Mouse (Mus musculus) liver, embryonic 12.5 days (tissue): ENCODE results near the gene Spp2. TPM values are rescaled to one million over a fixed set of nuclear protein-coding genes. Genes with fewer than 3 reads are reported as not detected.

Experiments
- ATAC-seq: fragments of 200-750 bp; cut with Nextera tagmentation; 2 replicates; pipeline ENCODE4 v1.8.0; 2017; ENCODE audit warnings: moderate number of reproducible peaks, mild to moderate bottlenecking, moderate library complexity
- H3K27ac ChIP-seq: fragments of 300-500 bp; sonication (generic); 2 replicates; pipeline ENCODE4 v1.5.1; 2016; ENCODE audit warnings: mild to moderate bottlenecking
- H3K27me3 ChIP-seq: fragments of 300-500 bp; sonication (generic); replicated peaks from 2 replicates; pipeline ENCODE4 v1.6.1; 2016; ENCODE audit warnings: mild to moderate bottlenecking, moderate library complexity
- H3K36me3 ChIP-seq: fragments of 300-500 bp; sonication (generic); 2 replicates; pipeline ENCODE4 v1.6.1; 2016; ENCODE audit warnings: mild to moderate bottlenecking, moderate library complexity
- H3K4me1 ChIP-seq: fragments of 300-500 bp; sonication (generic); 2 replicates; pipeline ENCODE4 v1.6.1; 2016
- H3K4me2 ChIP-seq: fragments of 300-500 bp; sonication (generic); 2 replicates; pipeline ENCODE4 v1.6.1; 2016; ENCODE audit warnings: mild to moderate bottlenecking, moderate library complexity
- H3K4me3 ChIP-seq: fragments of 300-500 bp; sonication (generic); 2 replicates; pipeline ENCODE4 v1.5.1; 2016; ENCODE audit warnings: mild to moderate bottlenecking, moderate library complexity
- H3K9ac ChIP-seq: fragments of 300-500 bp; sonication (generic); 2 replicates; pipeline ENCODE4 v1.6.1; 2016; ENCODE audit warnings: mild to moderate bottlenecking, moderate library complexity
- H3K9me3 ChIP-seq: fragments of 300-500 bp; sonication (generic); replicated peaks from 2 replicates; pipeline ENCODE4 v1.6.1; 2016; ENCODE audit warnings: mild to moderate bottlenecking, moderate library complexity
- WGBS: fragments of 180-500 bp; shearing (Covaris S2); methylation state at CpG from one replicate; pipeline ENCODE4 v1.1.7; 2016; ENCODE audit not compliant: insufficient replicate concordance; 5-methylcytosine and 5-hydroxymethylcytosine counted together
- polyA plus RNA-seq: library from polyadenylated mRNA; unstranded; fragments of >200 nt; fragmentation: Nextera tagmentation; extraction: Ambion mirVana; gene quantifications from 2 replicates; pipeline ENCODE4 v1.2.1, GENCODE M21; 2016

Spp2 gene
- polyA plus RNA-seq, 1 experiment from 2014 or later, result 113 TPM

- H3K36me3 ChIP-seq, result no peaks in the 10 kb centered on the region
- no peaks in the 10 kb centered on the region for H3K9me3 ChIP-seq
- ATAC-seq, result no peak
- H3K4me1 ChIP-seq, result no peaks in the 10 kb centered on the region
- no peak overlapping the region for H3K4me3 ChIP-seq
- no peak overlapping the region for H3K4me2 ChIP-seq
- 59% methylated on average over 5 of the region's 5 CpGs for WGBS
- H3K9ac ChIP-seq, result no peak overlapping the region
- H3K27ac ChIP-seq, result no peak overlapping the region
- H3K27me3 ChIP-seq, result 0 out of 2 replicates have a peak, but pooled peaks cover 6% of the 10 kb centered on the region
Measured at GRCm38 (mm10) chr1:88459655-88460054, 52.9 kb downstream of the Spp2 start.

- Histone ChIP-seq H3K36me3 (no peaks in the 10 kb centered on the region), H3K9ac (no peak overlapping the region), H3K27ac (no peak overlapping the region), H3K27me3 (0 out of 2 replicates have a peak, but pooled peaks cover 3% of the 10 kb centered on the region), H3K9me3 (no peaks in the 10 kb centered on the region), H3K4me1 (no peaks in the 10 kb centered on the region), H3K4me2 (no peak overlapping the region), H3K4me3 (no peak overlapping the region)
- ATAC-seq, result no peak
- 36% methylated on average over 1 of the region's 1 CpGs for WGBS
Measured at GRCm38 (mm10) chr1:88461096-88461495, 54.3 kb downstream of the Spp2 start.

DNA sequence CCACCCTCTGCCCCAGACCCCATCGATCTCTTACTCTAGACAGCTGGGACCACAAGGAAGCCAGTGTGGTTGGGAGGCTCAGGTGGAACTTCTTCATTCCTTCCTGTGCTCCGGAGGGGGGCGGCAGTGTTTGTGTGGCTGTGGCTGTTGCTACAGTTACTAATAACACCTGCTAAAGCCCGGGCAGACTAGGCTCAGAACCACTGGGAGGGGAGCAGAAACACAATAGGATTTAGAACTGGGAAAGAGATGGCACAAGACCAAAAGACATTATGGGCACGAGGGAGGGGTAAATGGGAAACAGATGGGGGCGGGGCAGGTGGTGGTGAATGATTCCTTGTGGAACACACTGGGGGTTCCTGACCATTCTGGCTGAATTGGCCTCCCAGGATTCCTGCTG, 55.7 kb downstream of the Spp2 start:
- 0 out of 2 replicates have a peak, but pooled peaks cover 3% of the 10 kb centered on the region for H3K27me3 ChIP-seq
- no peaks in the 10 kb centered on the region for H3K4me1 ChIP-seq
- H3K27ac ChIP-seq, result no peak overlapping the region
- H3K4me3 ChIP-seq, result no peak overlapping the region
- H3K9me3 ChIP-seq, result no peaks in the 10 kb centered on the region
- no peak for ATAC-seq
- no peak overlapping the region for H3K4me2 ChIP-seq
- H3K9ac ChIP-seq, result no peak overlapping the region
- no peaks in the 10 kb centered on the region for H3K36me3 ChIP-seq
- 25% methylated on average over 6 of the region's 6 CpGs for WGBS

DNA sequence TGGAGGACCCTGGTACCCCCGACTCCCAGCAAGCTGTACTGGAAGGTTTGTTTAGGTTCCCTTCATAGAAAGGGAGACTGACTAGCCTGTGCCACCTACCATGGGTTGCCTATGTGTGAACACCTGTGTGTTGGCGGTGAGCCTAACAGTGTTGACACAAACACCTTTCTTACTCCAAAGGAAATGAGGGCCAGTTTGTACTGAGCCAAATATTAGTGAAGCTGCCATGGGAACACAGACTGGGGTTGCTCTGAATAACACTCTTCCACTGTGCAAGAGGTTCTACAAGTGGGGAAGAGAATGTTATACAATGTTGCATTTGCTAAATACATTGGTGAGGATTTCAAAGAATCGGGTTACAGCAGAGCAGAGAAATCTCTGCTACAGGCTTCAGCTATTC, 56.5 kb downstream of the Spp2 start:
- no peaks in the 10 kb centered on the region for H3K36me3 ChIP-seq
- no peak overlapping the region for H3K9ac ChIP-seq
- no peak overlapping the region for H3K4me2 ChIP-seq
- H3K9me3 ChIP-seq, result no peaks in the 10 kb centered on the region
- no peak overlapping the region for H3K27ac ChIP-seq
- H3K4me3 ChIP-seq, result no peak overlapping the region
- no peaks in the 10 kb centered on the region for H3K4me1 ChIP-seq
- ATAC-seq, result no peak
- WGBS, result 68% methylated on average over 3 of the region's 3 CpGs
- H3K27me3 ChIP-seq, result peaks cover 3% of the 10 kb centered on the region; the same call in 1 of the 2 replicates

GRCm38 (mm10) chr1:88464109-88464905, 57.5 kb downstream of the Spp2 start:
- Histone ChIP-seq H3K27ac (no peak overlapping the region), H3K4me1 (no peaks in the 10 kb centered on the region), H3K4me3 (no peak overlapping the region), H3K27me3 (peaks cover 3% of the 10 kb centered on the region; the same call in 1 of the 2 replicates), H3K9ac (no peak overlapping the region), H3K36me3 (no peaks in the 10 kb centered on the region), H3K4me2 (no peak overlapping the region), H3K9me3 (no peaks in the 10 kb centered on the region)
- ATAC-seq, result no peak
- 69% methylated on average over 6 of the region's 6 CpGs for WGBS

- H3K4me2 ChIP-seq, result no peak overlapping the region
- 59% methylated on average over 4 of the region's 4 CpGs for WGBS
- H3K36me3 ChIP-seq, result no peaks in the 10 kb centered on the region
- no peak overlapping the region for H3K4me3 ChIP-seq
- 0 out of 2 replicates have a peak, but pooled peaks have one; percentile 32 for ATAC-seq
- no peak overlapping the region for H3K27ac ChIP-seq
- no peaks in the 10 kb centered on the region; the same call in 1 of the 2 replicates for H3K27me3 ChIP-seq
- H3K4me1 ChIP-seq, result no peaks in the 10 kb centered on the region
- no peaks in the 10 kb centered on the region for H3K9me3 ChIP-seq
- no peak overlapping the region for H3K9ac ChIP-seq
Measured at GRCm38 (mm10) chr1:88465722-88466121, 59.0 kb downstream of the Spp2 start.

DNA sequence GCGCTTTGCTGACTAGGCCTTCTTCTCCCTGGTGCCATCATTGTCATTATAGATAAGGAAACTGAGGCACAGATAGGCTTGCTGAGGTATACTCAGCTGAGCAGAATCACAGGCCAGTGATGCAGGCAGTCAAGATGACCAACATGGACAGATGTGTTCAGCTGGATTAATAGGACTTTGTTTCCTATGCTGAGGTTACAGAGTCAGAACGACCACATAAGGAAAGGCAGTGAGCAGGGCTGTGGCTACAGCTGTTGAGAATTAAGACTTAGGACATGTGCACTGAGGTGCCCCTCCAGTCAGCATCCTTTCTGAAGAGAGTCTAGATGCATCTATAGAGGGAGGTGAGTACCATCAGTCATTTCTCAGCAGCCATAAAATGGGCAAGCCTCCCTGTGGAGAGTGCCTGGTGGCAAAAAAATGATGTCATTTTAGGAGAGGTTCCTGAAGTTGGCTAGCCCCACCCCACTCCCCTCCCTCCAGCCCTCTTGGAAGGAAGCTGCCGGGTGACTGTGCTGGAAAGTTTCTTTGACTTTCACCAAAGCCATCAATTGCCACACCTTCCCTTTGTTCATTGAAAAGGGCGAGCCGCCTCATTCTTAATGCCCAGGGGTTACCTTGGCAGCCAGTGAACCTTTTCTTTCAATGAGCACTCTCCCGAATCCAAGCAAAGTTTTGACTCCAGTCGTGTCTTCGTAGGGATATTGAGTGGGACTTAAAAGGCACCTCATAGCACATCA, 59.7 kb downstream of the Spp2 start:
- Histone ChIP-seq H3K9ac (no peak overlapping the region), H3K4me2 (no peak overlapping the region), H3K4me1 (no peaks in the 10 kb centered on the region), H3K27me3 (no peaks in the 10 kb centered on the region; the same call in 1 of the 2 replicates), H3K9me3 (no peaks in the 10 kb centered on the region), H3K27ac (no peak overlapping the region), H3K4me3 (no peak overlapping the region), H3K36me3 (no peaks in the 10 kb centered on the region)
- WGBS, result 69% methylated on average over 8 of the region's 8 CpGs
- ATAC-seq, result no peak

DNA sequence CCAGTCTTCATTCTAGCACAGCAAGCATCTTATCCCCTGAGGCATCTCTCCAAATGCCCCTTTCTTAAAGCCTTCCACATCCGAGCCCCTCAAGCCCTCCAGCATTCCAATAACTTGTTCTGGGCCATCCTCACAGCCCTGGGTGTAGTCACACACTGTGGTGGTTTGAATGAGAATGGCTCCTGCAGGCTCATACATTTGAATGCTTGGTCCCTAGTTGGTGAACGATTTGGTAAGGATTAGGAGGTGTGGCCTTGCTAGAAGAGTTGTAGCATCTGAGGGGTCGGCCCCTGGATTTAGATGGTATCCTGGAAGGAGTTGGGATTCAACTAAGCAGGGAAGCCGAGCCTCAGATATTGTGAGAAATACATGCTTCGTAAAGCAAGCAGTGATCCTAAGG, 61.1 kb downstream of the Spp2 start:
- Histone ChIP-seq H3K27me3 (no peaks in the 10 kb centered on the region; the same call in 1 of the 2 replicates), H3K9me3 (no peaks in the 10 kb centered on the region), H3K36me3 (no peaks in the 10 kb centered on the region), H3K9ac (no peak overlapping the region), H3K27ac (no peak overlapping the region), H3K4me2 (no peak overlapping the region), H3K4me1 (no peaks in the 10 kb centered on the region), H3K4me3 (no peak overlapping the region)
- 65% methylated on average over 5 of the region's 5 CpGs for WGBS
- no peak for ATAC-seq

GRCm38 (mm10) chr1:88468335-88468734, 61.6 kb downstream of the Spp2 start:
- ATAC-seq, result no peak
- H3K27ac ChIP-seq, result no peak overlapping the region
- no peak overlapping the region for H3K9ac ChIP-seq
- no peak overlapping the region for H3K4me3 ChIP-seq
- H3K36me3 ChIP-seq, result no peaks in the 10 kb centered on the region
- H3K9me3 ChIP-seq, result no peaks in the 10 kb centered on the region
- no peaks in the 10 kb centered on the region; the same call in 1 of the 2 replicates for H3K27me3 ChIP-seq
- H3K4me2 ChIP-seq, result no peak overlapping the region
- no peaks in the 10 kb centered on the region for H3K4me1 ChIP-seq
- WGBS, result 78% methylated on average over 2 of the region's 2 CpGs

- Histone ChIP-seq H3K4me1 (peaks cover 8% of the 10 kb centered on the region), H3K4me3 (no peak overlapping the region), H3K36me3 (no peaks in the 10 kb centered on the region), H3K9ac (no peak overlapping the region), H3K27ac (no peak overlapping the region), H3K27me3 (no peaks in the 10 kb centered on the region; the same call in 1 of the 2 replicates), H3K9me3 (no peaks in the 10 kb centered on the region), H3K4me2 (no peak overlapping the region)
- 83% methylated on average over 4 of the region's 4 CpGs for WGBS
- ATAC-seq, result no peak
Measured at GRCm38 (mm10) chr1:88469746-88470145, 63.0 kb downstream of the Spp2 start.

DNA sequence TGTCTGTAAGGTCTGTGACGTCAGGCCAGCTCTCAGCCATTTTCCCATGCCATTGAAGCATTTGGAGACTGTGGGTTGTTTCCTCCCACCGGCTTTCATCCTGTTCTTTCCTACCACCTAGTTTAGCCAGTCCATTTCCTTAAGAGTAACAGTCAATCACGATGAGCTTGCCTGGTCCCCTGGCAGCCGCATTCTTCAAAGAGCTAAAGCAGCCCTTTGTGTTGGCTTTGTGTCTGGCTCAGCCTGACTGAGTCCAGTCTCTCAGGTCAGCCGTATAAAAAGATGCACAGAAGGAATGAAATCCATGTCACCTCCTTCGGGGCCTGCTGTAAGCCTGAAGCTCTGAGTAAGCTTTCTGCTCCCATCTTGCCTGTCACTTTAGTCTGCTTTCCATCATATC, 65.5 kb downstream of the Spp2 start:
- H3K4me3 ChIP-seq, result no peak overlapping the region
- ATAC-seq, result no peak
- WGBS, result 62% methylated on average over 6 of the region's 6 CpGs

GRCm38 (mm10) chr1:88473899-88474298, 67.1 kb downstream of the Spp2 start:
- no peak overlapping the region for H3K27ac ChIP-seq
- no peak for ATAC-seq
- H3K36me3 ChIP-seq, result no peaks in the 10 kb centered on the region
- H3K9ac ChIP-seq, result no peak overlapping the region
- no peaks in the 10 kb centered on the region for H3K9me3 ChIP-seq
- WGBS, result 44% methylated on average over 2 of the region's 2 CpGs
- no peak overlapping the region for H3K4me2 ChIP-seq
- H3K27me3 ChIP-seq, result no peaks in the 10 kb centered on the region
- peaks cover 27% of the 10 kb centered on the region for H3K4me1 ChIP-seq
- H3K4me3 ChIP-seq, result no peak overlapping the region

More for the DNA sequence above, 65.5 kb downstream of the Spp2 start:
- no peaks in the 10 kb centered on the region for H3K9me3 ChIP-seq
- peaks cover 27% of the 10 kb centered on the region for H3K4me1 ChIP-seq
- H3K9ac ChIP-seq, result no peak overlapping the region
- no peaks in the 10 kb centered on the region; the same call in 1 of the 2 replicates for H3K27me3 ChIP-seq
- H3K36me3 ChIP-seq, result no peaks in the 10 kb centered on the region
- no peak overlapping the region for H3K4me2 ChIP-seq
- no peak overlapping the region for H3K27ac ChIP-seq
